Mouse (Mus musculus) olfactory bulb, adult 2 months (tissue): Measurements from ENCODE around the gene Tsc22d1. TPM values are rescaled to one million over a fixed set of nuclear protein-coding genes. Genes with fewer than 3 reads are reported as not detected.

Experiments
- H3K27ac ChIP-seq: fragments of 200-500 bp; 2 replicates; pipeline ENCODE4 v1.5.1; 2012; ENCODE audit warnings: low read depth, low read length; ENCODE audit not compliant: insufficient read depth
- H3K4me1 ChIP-seq: fragments of 200-500 bp; 2 replicates; pipeline ENCODE4 v1.6.1; 2012; ENCODE audit warnings: low read length; ENCODE audit not compliant: control insufficient read depth, insufficient read depth
- H3K4me3 ChIP-seq: fragments of 200-500 bp; 2 replicates; pipeline ENCODE4 v1.5.1; 2012; ENCODE audit warnings: mild to moderate bottlenecking, low read depth, low read length, moderate library complexity; ENCODE audit not compliant: insufficient read depth
- CTCF ChIP-seq: fragments of 200-500 bp; IDR thresholded peaks from 2 replicates; pipeline ENCODE4 v1.5.1; 2012; ENCODE audit warnings: low read depth, mild to moderate bottlenecking, low read length, moderate library complexity; ENCODE audit not compliant: insufficient read depth
- POLR2A ChIP-seq: fragments of 200-500 bp; IDR thresholded peaks from 2 replicates; pipeline ENCODE4 v1.6.1; 2012; ENCODE audit warnings: mild to moderate bottlenecking, low read depth, low read length, moderate library complexity; ENCODE audit not compliant: insufficient read depth
- WGBS: fragments of 180-500 bp; shearing (Covaris S2); methylation state at CpG from one replicate; pipeline ENCODE4 v1.1.7; 2018; 5-methylcytosine and 5-hydroxymethylcytosine counted together
- polyA plus RNA-seq: library from polyadenylated mRNA; stranded (reverse); fragments of >200 nt; gene quantifications from 2 replicates; pipeline ENCODE4 v1.2.4, GENCODE M21; 2012; ENCODE audit warnings: low replicate concordance; ENCODE audit not compliant: missing spikeins, insufficient read depth, insufficient read length

The Tsc22d1 gene
- polyA plus RNA-seq, 1 experiment, result 635 TPM

DNA sequence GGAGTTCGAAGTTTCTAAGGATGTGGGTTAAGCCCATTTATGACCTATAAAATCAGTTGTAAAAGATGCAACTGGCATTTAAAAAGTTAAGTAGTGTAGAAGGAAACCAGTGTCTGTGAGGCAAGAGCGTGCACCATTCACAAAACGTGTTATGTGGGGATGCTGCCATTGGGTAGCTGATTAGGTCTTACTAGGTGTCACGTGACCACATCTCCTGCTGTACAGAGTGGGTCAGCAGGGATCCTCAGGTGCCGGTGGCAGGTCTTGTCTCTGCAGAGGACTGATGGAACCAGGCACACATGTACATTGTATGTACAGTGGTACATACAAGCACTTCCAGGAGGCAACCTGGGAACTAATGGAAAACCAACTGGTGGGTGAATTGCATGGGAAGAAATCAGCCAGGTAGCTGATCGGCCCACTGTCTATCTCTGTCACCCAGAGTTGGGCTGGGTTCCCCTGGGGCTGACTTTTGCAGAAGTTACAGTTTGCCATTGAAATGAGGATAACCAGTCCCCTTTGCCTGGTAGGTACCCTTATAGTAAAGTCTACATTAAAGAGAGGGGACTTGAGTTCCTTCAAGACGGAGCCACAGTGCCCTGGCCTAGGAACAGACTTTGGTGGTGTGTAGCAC is 116.4 kb downstream of the Tsc22d1 start:
- 93% methylated on average over 7 of the region's 7 CpGs for WGBS
- TF ChIP-seq POLR2A (no peak), CTCF (no peak)

DNA sequence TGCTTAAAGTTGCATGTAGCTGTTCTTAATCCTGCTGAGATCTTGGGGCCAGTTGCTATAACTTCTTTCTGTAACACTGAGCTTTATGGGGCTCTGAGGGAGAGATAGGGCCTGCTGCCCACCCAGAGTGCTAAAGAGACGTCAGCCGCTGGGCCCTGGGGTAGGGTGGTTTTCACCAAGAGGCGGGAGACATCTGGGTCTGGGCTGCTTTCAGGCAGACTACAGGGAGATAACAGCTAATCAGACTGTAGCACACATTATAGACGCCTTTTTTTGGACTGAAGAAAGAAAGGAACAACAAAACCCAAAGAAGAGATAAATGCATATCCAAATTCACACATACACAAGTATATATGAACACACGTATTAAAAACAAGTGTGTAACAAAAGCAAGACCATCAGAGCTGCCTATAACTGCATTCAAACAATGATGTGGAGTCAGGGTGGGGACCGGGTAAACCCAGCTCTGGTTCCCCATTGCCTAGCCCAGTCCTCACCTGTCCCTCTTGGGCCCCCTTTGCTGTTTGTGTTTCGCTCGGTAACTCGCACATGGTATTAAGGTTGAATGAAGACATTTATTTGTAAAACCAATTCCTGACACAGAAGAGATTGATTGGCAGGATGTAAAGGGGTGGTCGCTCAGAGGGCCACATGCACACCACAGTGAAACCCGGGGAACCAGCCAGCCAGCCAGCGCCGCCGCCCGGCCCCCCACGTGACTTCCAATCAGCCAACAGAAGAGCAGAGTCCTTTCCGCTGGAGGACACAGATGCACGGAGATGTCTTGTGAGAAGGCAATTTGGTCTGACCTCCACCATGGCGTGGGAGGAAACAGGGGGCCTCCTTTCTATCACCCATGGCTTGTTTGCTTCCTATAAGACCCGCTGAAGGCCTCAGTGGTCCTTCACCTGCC is 117.8 kb downstream of the Tsc22d1 start:
- WGBS, result 69% methylated on average over 20 of the region's 20 CpGs
- Histone ChIP-seq H3K4me1 (peaks cover 10% of the 10 kb centered on the region), H3K27ac (no peak overlapping the region), H3K4me3 (no peak overlapping the region; the same call in 1 of the 2 replicates)
- TF ChIP-seq CTCF (no peak), POLR2A (no peak)

More for the DNA sequence above, 116.4 kb downstream of the Tsc22d1 start:
- H3K4me1 ChIP-seq, result peaks cover 6% of the 10 kb centered on the region; the same call in 1 of the 2 replicates
- H3K4me3 ChIP-seq, result no peak overlapping the region
- no peak overlapping the region for H3K27ac ChIP-seq

DNA sequence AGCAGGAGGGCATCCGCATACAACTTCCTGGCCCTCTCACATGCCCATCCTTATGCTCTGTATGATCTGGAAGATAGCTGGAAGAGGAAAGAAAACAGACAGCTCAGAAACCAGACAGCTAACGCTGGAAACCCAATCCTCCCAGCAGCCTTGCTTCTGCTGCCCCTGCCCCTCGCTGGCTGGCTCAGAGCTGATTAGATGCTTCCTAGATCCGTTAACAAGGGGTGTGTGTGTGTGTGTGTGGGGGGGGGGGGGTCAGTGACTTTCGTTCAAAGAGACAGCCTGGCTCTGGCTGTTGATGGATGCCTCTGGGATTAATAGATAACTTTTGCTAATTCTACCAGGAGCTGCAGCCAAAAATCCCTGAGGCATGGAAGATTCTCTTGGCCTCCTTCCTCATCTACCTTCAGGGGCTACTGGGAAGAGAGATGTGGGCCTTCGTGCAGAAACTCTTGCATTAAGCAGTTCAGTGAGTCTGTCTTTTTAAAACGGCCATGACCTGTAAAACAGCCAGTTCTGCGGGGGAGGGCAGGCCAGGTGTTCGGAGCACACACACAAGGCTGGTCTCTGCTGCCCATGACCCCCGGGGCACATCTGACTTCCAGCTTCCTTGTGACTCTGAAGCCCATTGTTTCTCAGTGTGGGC is 118.5 kb downstream of the Tsc22d1 start:
- WGBS, result 33% methylated on average over 10 of the region's 10 CpGs
- peaks cover 10% of the 10 kb centered on the region for H3K4me1 ChIP-seq
- H3K27ac ChIP-seq, result no peak overlapping the region
- TF ChIP-seq POLR2A, result no peak
- TF ChIP-seq CTCF, result no peak
- no peak overlapping the region; the same call in 1 of the 2 replicates for H3K4me3 ChIP-seq

DNA sequence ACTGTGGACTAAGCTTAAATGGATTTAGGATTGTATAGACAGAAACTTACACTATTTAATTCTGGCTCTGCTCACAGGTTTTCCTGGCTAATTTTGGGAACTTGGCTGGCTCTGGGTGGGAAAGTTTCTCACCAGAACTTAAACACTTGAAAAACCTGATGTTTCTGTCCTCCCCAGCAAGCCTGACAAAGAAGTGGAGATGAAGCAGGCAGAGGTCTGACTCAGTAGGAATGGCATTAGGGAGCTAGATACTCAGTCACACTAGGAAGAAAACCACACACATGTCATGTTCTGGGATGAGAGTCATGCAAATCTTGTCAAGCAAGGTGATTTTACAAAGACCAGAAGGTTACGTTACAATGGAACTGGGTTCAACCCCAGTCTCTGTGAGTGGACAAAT is 120.3 kb downstream of the Tsc22d1 start:
- peaks cover 10% of the 10 kb centered on the region for H3K4me1 ChIP-seq
- no peak overlapping the region for H3K27ac ChIP-seq
- 92% methylated on average over 1 of the region's 1 CpGs for WGBS
- H3K4me3 ChIP-seq, result no peak overlapping the region
- TF ChIP-seq CTCF (no peak), POLR2A (no peak)

DNA sequence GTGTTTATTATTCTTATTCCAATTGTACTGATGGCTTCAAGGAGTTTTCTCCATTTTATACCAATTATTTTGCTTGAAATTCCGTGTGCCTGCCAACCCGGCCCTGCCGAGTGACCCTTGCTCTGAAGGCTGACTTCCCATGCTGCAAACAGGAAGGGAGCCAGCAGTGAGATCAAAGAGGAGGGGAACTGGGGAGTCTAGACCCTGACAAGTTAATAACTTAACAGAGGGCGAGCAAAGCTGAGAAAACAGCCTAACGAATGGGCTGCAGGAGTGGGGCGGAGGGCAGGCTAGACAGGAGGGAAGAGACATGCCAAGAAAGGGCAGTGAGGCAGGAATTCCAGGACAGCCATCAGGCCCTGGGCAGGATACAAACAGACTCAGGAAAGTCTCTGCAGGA is 122.2 kb downstream of the Tsc22d1 start:
- WGBS, result 36% methylated on average over 6 of the region's 6 CpGs
- H3K27ac ChIP-seq, result no peak overlapping the region
- TF ChIP-seq CTCF, result no peak
- TF ChIP-seq POLR2A, result no peak
- H3K4me3 ChIP-seq, result no peak overlapping the region
- H3K4me1 ChIP-seq, result peaks cover 20% of the 10 kb centered on the region

DNA sequence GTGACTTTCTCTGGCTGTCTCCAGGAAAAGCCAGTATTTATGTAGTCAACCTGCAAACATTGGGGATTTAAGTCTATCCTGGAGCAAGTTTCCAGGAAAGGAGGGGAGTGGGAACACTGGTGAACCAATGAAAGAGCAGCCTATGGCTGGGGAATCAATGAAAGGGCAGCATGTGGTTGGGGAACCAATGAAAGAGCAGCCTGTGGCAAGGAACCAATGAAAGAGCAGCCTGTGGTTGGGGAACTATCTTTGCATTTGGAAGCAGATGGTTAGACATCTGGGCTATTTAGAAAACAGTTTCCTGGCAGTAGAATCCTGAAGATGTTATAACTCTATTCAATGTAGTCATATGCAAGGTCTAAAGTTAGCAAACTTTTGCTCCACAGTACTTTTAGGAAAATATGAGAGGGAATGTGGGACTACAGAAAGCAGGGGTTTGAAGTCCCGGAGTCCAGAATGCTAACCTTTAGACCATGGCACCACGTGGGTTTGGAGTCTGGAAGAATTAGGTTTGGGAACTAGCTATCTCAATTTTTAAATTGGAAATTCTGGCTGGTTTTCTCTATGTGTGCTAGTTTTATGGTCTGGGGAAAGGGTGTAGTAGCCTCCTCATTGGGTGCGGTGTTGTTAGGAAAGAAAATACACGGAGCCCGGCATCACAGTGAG is 125.4 kb downstream of the Tsc22d1 start:
- no peak for TF ChIP-seq POLR2A
- TF ChIP-seq CTCF, result no peak
- Histone ChIP-seq H3K4me1 (peaks cover 17% of the 10 kb centered on the region), H3K4me3 (no peak overlapping the region), H3K27ac (no peak overlapping the region)
- 93% methylated on average over 5 of the region's 5 CpGs for WGBS

DNA sequence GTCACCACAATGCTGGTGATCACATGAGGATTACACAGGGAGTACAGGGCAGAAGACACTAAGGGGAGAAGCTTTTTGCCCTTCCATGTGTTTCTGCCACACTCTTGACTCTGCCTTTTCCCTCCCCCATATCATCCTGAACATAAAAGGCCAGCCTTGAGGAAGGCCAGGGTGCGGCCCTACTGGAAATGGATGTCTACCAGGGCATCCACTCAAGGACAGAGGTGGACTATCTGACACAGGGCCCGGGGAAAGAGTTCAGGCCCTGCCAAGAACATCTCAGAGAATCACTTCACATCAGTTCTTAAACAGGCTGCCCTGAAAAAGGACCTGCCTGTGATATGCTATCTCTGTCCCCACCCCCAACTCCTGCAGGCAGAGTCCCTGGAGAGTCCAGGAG is 126.6 kb downstream of the Tsc22d1 start:
- Histone ChIP-seq H3K27ac (no peak overlapping the region), H3K4me3 (no peak overlapping the region)
- WGBS, result 83% methylated on average over 2 of the region's 2 CpGs

DNA sequence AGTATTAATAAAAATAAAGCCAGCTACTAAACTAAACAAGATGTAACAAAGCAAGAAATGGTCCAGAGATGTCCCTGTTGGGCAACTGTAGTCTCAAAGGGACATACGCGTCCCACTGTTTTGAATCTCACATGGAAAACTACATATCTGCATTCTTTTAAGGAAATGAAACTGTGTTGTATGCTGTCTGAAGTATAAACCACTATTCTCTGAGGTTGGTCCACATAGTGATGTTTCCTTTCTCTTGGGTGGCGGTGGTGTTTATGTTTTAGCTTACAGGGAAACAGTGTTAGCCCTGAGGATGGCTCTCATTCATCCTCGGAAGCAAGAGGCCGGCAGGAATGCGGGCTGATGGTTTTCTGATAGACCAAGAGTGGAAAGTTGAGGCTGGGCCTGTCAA is 129.4 kb downstream of the Tsc22d1 start:
- Histone ChIP-seq H3K4me1 (peaks cover 12% of the 10 kb centered on the region), H3K4me3 (no peak overlapping the region), H3K27ac (no peak overlapping the region)
- 91% methylated on average over 6 of the region's 6 CpGs for WGBS
- TF ChIP-seq CTCF (no peak), POLR2A (no peak)

More for the DNA sequence above, 126.6 kb downstream of the Tsc22d1 start:
- H3K4me1 ChIP-seq, result peaks cover 17% of the 10 kb centered on the region
- TF ChIP-seq POLR2A, result no peak
- TF ChIP-seq CTCF, result no peak
